Mouse (Mus musculus) large intestine, adult 2 months (tissue): ENCODE measurements around the gene Rbms2. TPM values are rescaled to one million over a fixed set of nuclear protein-coding genes. Genes with fewer than 3 reads are reported as not detected.
"Not testable (repeated sequence)": the region's sequence is repeated elsewhere in the genome, so short reads cannot be mapped to it uniquely, and the experiment has no call there.

ENCODE experiments used
- DNase-seq: peaks from one replicate; pipeline ENCODE4 v3.0.0-alpha.2; 2012; ENCODE audit warnings: low read depth, low spot score
- WGBS: fragments of 180-500 bp; shearing (Covaris S2); methylation state at CpG from one replicate; pipeline ENCODE4 v1.1.7; 2018; 5-methylcytosine and 5-hydroxymethylcytosine counted together
- polyA plus RNA-seq: library from polyadenylated mRNA; depleted of rRNA; stranded (reverse); fragments of >200 nt; gene quantifications from 2 replicates; pipeline ENCODE4 v1.2.3, GENCODE M21; 2012; rRNA removed

The Rbms2 gene
- 33.1 and 43.2 TPM in 2 replicates for polyA plus RNA-seq

DNA sequence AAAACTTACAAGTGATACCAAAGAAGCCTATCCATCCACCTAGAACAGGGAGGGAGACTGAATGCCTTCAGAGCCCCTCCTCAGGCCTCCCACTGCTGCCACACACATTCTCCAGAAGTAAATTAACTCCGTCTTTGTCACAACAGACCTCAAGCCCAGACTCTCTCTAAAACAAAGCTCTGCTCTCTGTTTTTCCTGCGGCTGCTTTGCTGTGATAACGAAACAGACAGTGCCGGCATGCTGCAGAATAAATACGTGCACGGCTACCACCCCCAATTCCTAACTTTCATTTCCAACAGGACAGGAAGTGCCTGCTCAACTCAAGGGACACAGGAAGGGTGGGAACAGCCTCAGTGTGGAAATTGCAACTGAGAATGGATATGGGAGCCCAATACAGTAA lies at the start of gene Rbms2:
Gene Rbms2, minus strand, starts transcription at position 309 of the 400 bp plus-strand sequence.
- 8% methylated on average over 6 of the region's 6 CpGs for WGBS
- no peak for DNase-seq

DNA sequence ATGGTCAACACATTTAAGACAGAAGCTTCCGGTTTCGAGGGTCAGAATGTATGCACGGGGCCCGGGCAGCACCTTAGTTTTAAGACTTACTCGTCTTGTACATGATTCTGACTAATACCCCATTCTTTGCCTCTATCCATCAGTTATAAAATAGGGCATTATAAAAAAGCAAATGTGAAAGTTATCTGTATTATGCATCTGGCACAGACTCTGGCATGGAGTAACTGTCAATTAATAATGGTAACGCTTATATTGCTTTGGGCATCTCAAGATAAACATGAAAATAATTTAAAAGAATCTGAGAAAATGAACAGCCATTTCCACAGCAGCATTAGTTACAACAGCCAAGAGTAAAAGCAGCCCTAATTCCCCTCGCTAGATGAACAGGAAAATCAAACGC lies 47.9 kb upstream of the Rbms2 start:
- WGBS = 86% methylated on average over 8 of the region's 8 CpGs
- DNase-seq = no peak

DNA sequence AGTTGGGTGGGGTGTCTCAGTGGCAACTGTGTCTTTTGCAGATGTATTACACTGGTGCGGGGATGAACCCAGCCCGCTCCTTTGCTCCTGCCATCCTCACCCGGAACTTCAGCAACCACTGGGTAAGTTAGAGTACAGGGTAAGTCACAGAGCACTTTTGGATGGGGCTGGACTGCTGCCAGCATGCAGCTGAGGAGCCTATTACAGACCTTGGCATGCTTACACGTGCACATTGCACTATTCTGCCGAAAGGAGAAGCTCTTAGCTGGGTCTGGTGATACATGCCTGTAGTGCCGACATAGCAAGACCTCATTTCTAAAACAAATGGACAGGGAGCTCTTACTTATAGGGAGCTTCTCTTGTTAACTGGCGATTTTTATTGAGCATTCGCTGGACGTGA lies 47.5 kb upstream of the Rbms2 start:
- WGBS = 68% methylated on average over 9 of the region's 9 CpGs
- no peak for DNase-seq

DNA sequence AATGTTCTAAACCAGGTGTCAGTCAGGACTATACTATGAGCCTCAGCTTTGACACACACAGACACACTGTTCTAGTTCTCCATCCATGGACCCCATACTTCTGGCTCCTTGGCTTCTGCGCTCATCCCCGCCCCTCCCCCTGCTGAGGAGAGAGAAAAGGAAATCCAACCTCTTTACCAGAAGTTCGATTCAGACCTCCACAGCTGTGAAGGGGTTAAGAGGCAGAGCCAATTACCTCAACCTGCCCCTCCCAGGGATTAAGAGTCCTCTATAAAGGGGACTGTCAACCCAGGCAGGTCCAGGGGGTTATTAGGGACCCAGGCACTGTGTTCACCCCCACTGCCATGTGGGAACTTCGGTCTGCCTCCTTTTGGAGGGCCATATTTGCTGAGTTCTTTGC lies 45.4 kb upstream of the Rbms2 start, which contains the start of gene Mip:
Gene Mip, plus strand, starts transcription at position 301 of the 400 bp plus-strand sequence.
- 57% methylated on average over 4 of the region's 4 CpGs for WGBS
- no peak for DNase-seq

DNA sequence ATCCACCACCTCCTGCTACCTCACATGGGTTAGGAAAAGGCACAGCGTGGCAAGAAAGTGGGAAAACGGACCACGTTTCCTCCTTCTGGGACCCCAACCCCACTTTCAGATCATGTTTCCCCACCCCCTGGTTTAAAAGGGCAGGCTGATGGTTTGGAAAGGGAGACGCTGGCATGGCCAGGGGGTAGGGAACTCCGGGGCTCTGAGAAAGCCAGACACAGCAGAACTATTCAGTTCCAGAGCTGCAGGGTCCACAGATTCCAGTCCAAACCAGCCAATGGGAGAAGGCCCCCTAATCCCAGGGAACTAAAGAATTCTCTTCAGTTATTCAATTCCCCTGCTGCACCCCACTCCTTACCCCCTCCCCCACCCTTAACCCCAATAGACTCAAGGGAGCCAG lies 45.0 kb upstream of the Rbms2 start:
- WGBS = 62% methylated on average over 5 of the region's 5 CpGs
- DNase-seq = no peak

DNA sequence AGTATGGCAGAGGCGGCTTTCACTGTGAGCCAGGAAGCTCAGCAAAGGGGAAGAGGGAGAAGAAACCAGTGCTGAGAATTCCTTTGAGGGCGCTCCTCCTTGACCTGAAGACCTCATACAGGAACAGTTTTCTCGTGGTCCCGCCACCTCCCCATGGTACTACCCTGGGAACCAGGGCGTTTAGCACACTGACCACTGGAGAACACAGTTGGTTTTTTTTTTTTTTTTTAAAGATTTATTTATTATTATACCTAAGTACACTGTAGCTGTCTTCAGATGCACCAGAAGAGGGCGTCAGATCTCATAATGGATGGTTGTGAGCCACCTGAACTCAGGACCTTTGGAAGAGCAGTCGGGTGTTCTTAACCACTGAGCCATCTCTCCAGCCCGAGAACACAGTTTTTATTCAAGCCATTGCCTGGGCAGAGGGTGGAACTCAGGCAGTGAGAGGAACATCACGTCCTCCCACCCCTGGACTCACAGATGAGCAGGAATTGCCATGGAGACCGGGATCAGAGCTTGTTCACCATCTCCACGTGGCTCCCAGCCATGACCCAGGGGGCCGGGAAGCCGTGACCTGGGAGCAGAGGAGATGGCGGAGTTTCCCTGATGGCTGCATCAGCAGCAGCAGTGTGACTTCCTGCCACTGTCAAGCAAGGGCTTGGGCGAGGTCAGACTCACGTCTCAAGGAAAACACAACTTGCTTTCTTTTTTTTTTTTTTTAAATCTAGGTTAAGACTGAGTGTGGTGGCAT lies 41.6 kb upstream of the Rbms2 start:
- no peak for DNase-seq
- 63% methylated on average over 16 of the region's 16 CpGs for WGBS

DNA sequence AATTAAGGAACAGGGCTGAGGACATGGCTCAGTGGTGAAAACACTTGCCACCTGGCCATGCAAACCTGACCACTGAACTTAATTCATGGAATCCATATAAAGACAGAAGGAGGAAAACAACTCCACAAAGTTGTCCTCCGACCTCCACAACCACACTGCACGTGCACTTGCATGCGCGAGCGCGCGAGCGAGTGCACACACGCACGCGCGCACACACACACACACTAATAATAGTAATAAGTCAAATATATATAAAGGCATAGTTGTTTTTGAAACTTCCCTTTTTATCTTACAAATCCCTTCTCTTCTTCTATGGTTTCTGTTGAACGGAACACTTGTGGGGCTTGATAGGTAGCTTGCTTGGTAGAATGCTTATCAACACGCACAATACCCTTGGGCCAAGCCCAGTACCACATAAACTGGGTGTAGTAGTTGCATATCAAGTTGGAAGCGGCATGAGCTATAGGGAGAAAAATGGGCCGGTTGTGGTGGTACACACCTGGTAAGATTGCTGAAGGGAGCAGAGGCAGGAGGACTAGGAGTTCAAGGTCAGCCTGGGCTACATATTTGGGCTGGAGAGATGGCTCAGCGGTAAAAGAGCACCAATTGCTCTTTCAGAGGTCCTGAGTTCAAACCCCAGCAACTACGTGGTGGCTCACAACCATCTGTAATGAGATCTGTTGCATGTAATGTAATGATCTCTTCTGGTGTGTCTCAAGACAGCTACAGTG lies 38.5 kb upstream of the Rbms2 start:
- 90% methylated on average over 18 of the region's 18 CpGs for WGBS
- no peak for DNase-seq

DNA sequence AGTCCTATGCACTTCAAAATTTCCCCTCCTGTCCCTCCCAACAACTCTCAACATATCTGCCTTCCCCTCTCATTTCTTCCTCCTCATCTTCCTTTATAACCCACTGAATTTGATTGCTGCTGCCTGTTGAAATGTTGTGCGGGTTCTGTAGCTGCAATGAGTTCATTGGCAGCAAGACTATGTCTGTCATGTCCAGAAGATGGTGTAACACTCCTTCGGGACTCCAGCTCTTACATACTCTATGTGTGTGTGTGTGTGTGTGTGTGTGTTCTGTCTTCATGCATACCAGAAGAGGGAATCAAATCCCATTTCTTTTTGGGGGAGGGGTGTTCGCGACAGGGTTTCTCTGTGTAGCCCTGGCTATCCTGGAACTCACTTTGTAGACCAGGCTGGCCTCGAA lies 34.9 kb upstream of the Rbms2 start:
- WGBS = 71% methylated on average over 5 of the region's 5 CpGs
- DNase-seq = no peak

DNA sequence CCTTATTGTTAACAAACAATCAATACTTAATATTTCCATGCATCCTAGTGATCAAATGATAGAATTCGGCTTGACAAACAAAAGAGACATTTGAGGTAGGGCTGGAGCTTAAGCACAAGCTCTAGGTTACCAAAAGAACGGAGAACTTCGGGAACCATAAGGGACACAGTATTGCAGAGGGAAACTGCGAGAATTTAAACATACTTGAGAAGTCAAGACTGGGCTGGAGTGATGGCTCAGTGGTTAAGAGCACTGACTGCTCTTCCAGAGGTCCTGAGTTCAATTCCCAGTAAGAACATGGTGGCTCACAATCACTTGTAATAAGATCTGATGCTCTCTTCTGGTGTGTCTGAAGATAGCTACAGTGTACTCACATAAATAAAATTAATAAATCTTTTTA lies 34.0 kb upstream of the Rbms2 start:
- 93% methylated on average over 4 of the region's 4 CpGs for WGBS
- not testable (repeated sequence) for DNase-seq

DNA sequence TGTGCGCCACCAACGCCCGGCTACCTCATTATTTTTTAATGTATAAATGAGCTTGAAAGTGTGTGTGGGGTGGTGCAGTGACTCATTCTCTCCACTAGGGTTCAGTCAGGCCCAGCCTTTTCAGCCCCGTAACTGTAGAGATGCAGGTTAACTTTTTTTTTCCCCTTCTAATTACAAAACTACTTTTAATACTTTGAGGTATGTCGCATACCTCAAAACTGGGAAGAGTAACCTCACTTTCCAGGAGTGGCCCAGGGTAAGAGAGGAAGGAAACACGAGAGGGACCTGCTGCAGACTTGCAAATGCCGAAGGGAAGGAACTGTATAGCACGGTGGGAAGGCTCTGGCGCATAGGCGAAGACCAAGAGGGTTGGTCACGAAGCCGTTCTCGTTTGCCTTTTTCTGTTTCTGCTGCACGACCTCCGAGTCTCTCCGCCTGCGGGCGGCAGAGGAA lies 32.8 kb upstream of the Rbms2 start:
- under 1% methylated on average over 18 of the region's 18 CpGs for WGBS

DNA sequence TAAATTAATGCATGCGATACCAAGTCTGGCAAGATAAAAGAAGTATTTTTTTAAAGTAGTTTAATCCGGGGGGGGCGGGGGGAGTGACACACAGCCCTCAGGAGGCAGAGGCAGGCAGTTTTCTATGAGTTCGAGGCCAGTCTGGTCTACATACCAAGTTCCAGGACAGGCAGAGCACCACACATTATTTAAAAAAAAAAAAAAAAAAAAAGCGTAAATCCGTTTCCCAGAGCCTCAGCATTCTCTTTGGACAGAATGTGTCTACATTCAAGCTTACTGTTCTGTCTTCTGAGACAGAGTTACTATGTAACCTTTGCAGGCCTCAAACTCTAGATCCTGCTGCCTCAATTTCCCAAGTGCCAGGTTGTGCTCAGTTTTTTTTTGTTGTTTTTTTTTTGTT lies 32.1 kb upstream of the Rbms2 start:
- 41% methylated on average over 6 of the region's 6 CpGs for WGBS
- no peak for DNase-seq

More for the DNA sequence above, 32.8 kb upstream of the Rbms2 start:
- DNase-seq = peak; percentile 35

DNA sequence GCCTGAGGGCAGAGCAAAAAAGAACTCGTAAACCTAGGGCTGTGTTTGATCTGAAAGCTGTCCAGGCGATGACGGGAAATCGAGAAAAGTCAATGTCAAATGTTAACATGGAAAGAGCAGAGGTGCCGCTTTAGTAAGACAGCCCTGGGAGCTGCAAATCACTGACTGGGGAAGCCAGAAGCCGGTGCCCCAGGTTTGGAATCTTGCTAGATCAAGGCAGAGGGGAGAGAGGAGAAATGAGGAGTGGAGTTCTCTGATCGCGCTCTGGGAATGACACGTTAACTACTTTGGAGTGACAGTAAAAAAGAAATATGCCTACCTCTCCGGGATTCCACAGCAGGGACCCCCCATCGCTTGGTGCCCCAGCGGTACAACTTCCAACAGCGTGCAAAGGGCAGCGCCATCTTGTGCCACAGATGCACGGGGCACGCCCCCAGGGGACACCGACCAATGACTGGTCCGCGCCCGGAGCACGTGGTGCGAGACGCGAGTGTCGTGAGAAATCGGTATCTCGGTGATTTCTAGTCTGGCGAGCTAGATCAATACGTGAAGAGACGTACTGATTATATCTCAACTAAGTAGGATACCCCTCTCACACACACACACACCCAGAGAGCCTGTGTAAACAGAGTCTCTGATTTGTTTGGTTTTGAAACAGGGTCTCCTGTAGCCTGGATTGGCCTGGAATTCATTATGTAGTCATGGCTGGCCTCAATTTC lies 31.5 kb upstream of the Rbms2 start, which contains the start of gene Spryd4:
Gene Spryd4, minus strand, starts transcription at position 418 of the 719 bp plus-strand sequence.
- WGBS = under 1% methylated on average over 30 of the region's 30 CpGs
- DNase-seq = peak; percentile 74

DNA sequence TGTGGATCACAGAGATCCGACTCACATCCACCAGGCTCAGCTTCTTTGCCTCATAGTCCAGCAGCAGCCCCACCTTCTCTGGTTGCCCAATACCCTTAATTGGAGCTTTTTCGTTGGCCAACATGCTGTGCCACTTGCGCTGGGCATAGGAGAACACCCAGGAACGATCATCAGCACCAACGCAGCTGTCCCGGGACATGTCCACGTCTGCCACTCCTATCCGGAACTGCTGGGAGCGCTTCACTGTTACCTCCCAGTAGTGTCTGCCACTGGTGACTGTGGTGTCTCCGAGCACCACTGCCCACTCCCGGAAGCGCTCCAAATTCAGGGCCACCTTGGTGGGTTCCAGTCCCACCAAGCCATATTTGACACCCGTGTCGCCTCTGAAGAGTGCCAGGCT lies 30.9 kb upstream of the Rbms2 start:
- WGBS = 7% methylated on average over 14 of the region's 14 CpGs
- peak; percentile 25 for DNase-seq

DNA sequence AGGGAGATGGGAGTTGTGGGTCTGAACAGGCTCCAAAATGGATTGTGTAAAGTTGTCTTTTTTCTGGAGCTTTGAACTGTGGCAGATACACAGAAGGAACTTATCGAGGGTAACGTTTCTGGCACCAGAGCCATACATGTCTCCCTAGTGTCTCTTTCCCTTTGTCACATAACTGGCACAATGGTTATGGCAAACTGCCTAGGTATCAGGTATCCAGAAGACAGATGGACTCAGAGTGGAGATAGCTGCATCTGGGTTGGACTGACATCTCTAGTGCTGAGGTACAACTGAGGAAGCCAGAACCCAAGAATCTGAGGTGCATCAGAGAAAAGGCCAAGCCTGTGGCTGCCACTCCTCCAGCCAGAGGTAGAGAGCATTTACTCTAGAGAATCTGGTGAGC lies 30.0 kb upstream of the Rbms2 start:
- WGBS = 89% methylated on average over 2 of the region's 2 CpGs
- DNase-seq = no peak

DNA sequence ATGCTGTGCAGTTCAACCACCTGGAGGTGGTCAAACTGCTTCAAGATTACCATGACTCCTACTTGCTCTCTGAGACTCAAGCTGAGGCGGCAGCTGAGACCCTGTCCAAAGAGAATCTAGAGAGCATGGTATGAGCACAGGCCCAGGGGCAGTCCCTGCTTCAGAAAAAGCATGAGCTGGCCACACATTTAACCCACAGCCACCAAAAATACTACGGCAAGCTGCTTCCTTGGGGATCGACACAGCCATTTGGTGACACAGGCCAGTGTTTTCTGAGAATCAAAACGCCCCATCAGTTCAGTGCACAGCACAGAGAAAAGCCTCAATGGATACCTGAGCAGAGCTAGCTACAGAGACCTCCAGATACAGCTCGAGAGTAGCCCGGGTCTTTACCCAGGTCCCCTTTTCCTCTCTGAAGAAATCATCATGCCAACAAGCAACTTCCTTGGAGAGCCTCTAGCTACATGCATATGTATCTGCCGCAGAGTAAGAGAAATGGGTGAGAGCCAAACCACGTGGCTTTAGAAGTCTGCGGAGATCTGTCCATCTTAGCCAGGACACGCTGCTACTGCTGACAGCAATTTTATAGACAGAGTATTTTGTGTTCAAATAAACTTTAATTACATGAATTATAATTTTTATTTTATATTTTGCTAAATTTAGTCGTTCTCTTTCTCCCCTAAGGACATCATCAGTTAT lies 29.4 kb upstream of the Rbms2 start:
- DNase-seq = no peak
- WGBS = 94% methylated on average over 11 of the region's 11 CpGs

DNA sequence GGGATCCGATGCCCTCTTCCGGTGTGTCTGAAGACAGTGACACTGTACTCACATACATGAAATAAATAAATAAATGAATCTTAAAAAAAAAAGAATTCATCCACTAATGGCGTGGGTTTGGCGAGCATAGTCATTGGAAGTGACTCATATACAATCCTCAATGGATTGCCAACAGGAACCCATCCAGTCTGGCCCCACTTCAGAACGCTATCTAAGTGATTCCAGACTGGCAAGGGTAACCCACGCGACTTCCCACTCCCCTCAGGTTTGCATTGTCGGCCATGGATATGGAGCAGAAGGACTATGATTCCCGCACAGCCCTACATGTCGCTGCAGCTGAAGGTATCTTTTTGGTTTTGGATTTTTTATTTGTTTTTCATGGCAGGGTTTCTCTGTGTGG lies 28.2 kb upstream of the Rbms2 start:
- 93% methylated on average over 10 of the region's 10 CpGs for WGBS
- DNase-seq = no peak

DNA sequence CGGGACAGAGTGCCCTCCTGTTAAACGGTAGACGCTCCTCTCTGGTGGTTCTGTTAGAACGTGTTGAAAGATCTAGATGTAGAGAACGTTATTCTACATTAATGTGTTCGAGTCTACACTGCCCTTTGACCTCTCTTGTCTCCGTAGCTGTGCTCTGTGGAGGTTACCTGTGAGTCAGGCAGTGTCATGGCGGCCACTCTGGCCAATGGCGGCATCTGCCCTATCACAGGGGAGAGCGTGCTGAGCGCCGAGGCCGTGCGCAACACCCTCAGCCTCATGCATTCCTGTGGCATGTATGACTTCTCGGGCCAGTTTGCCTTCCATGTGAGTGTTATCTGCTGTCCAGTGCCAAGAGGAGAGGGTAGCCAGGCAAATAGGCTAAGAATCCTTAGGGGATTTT lies 24.8 kb upstream of the Rbms2 start:
- WGBS = 68% methylated on average over 15 of the region's 15 CpGs
- no peak for DNase-seq

DNA sequence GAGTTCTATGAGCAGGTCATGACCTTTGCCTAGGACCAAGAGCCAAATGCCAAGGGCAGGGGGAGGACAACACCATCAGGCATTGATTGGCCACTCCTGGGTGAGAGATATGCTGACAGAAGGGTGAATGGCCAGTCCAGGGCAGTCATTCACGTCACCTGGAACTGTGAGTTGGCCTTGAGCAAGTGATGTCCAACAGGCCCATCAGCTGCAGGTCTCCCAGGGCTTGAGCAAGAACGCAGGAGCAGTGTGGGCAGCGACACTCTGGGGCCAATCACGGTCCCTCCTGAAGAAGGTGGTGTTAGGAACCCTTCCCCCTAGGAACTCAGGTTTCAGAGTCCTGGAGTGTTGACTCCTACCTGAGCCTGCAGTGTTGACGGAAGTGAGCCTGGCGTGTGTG lies 21.8 kb upstream of the Rbms2 start:
- no peak for DNase-seq
- WGBS = 91% methylated on average over 6 of the region's 6 CpGs

DNA sequence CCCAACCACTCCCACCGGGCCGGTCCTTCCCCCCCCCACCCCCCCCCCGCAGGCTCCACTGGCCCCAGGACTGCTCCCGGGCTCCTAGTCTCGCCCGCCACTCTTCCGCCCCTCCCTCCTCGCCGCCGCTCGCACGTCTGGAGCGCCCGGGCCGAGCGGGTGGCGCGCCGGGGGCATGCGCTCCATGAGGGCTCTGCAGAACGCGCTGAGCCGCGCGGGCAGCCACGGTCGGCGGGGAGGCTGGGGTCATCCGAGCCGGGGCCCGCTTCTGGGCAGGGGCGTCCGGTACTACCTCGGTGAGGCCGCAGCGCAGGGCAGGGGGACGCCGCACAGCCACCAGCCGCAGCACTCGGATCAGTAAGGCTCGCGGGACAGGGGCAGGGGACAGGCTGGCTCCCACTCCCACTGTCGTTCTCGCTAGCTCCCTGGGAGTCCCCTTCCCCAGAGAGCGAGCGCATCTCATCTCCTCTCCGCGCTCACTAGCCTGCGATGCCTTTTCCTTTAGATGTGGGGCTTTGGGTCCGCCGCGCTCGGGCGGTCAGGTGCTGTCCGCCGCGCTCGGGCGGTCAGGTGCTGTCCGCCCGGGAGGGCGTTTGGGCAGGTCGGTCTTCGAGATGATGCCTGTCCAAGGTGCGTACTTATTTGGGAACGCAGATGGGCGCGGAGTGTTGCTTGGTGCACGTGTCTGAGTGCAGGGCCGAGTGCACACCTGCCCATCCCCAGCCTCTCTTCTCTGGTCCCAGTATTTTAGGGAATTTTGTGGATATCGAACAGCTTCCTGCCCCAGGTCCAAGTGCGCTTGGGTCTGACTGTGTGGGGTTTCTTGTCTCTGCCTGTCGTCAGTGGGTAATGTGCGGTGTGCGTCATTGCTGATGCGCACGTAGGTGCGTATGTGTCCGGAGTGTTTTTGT lies 14.7 kb upstream of the Rbms2 start:
- 2% methylated on average over 75 of the region's 79 CpGs for WGBS
- DNase-seq = no peak
